Mouse (Mus musculus): ENCODE results near the gene Fam172a.

The Fam172a gene

GRCm38 (mm10) chr13:77976248-77976647 lies 274.4 kb downstream of the Fam172a start:
- no peak for DNase-seq

DNA sequence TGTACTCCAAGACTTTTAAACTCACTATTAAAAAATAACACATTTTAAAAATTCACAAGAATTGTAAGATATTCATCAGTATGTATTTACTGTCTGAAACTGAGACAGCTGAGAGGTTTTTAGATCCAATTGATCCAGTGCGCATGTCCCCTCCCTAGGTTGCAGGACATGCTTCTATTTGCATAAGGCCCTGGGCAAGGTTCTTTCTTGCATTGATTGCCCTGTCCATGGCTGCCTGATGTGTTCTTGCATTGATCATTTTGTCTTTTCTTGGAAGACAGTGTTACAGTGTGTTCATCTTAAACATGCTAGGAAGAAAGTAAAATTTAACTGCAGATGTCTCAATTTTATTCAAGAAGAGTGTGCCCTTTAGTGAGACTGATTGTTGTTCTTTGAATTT lies 275.3 kb downstream of the Fam172a start:
- DNase-seq = no peak

DNA sequence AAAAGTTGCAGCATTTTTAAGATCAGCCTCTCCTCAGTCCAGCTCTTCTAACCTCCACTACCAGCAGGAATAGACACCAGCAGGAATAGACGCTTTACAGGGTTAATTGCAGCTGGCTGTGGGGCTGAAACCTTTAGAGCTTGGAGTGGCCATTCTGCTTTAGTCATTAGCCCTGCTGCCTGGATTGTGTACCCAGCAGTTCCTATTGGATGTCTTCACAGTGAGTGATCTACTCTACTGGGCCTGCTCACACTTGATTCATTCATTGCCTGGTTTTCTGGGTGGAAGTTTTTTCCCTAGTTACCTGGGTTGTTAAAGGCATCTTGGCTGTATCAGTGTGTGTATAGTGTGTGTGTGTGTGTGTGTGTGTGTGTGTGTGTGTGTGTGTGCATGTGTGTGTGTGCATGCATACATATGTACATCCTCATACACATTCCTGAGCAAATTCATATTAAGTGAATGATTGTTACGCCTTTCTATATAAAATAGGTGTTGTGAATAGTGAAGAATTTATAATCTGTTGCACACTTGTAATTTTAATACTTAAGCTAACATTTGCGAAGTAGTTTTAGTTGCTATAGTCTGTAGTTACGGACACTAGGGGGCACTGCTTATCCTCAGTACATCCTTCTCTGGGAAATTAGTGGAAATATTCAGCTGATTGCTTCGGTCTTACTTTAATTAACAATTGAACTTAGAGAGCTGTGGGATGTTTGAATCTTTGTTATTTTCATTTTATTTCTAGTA lies 280.4 kb downstream of the Fam172a start:
- DNase-seq = peak; percentile 40 to 72

DNA sequence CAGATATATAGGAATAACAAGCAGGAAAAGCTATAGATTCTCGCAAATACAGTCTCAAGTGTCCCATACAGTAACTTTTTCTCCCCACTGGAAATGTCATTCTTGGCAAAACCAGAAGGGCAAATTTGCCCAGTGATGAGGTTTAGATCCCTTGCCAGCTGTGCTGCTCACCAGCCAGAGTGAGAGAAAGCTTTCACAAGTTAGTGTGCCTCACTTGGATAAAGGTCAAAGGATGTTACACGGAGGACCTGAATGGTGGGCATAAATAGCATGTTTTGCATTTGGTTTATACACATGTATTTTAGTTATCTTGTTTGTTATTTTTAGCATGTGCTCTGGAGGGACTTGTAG lies 281.0 kb downstream of the Fam172a start:
- DNase-seq = no peak

DNA sequence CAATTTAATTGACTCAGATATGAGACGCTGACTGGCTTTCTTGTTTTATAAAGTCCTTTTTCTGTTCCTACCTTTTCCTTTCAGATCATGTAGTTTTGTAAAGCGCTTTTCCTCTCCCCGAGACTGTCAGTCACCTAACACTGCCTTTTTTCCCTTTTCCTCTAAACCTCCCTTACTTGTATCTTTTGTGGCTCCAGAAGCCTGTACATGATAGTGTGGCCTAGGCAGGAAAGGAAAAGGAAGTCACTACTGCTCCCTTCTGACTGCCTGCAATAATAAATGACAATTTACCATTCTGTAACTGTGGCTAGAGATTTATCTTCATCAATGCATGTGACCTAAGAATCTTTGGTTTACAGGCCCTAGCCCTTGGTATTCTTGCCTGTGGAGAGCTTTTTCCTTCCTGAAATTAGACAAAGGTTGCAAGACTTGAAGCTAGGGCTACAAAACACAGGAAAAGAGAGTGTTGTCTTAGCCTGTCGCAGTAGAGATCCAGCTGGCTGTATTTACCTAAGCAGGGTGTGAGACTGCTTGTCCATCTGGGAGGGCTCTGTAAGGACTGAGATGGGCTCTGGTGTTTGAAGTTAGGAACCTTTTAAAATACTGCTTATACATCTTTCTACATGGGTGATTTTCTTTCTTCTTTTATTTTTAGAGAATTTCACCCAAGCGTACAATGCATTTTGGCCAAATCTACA lies 289.5 kb downstream of the Fam172a start:
- no peak for DNase-seq

GRCm38 (mm10) chr13:78004649-78005048 lies 302.8 kb downstream of the Fam172a start:
- DNase-seq = no peak

DNA sequence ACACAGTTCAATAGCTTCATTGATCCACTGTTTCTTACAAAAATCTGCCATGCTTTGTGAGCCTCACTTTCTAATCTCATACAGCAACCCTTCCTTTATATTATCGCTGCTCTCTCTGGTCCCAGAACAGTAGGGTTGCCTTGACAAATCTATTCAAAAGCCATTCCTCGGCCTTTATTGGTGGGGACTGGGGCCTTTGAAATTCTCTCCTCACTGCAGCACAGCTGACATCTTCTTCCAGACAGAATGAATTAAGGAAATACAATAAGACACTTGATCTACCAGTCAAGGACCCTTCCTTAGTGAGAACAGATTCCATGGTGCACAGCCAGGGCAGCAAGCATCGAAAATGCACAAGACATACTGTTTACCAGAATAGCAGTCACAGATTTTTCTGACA lies 303.5 kb downstream of the Fam172a start:
- no peak for DNase-seq

DNA sequence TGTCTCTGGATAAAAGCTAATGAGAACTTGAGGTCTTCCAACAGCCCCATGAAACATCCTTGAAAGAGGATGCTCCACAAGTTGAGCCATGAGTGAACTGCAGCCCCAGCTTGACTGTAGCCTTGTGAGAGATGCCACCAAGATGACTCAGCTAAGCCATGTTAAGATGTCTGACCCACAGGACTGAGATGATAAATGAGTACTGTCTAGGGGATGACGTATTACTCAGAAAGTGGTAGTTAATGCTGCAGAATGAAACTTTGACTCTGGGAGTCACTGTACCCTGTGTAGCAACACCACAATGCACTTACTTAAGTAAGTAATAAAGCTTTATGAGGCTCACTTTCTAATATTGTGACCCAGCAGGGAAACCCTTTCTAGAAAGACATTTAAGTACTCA lies 308.3 kb downstream of the Fam172a start:
- DNase-seq = no peak

DNA sequence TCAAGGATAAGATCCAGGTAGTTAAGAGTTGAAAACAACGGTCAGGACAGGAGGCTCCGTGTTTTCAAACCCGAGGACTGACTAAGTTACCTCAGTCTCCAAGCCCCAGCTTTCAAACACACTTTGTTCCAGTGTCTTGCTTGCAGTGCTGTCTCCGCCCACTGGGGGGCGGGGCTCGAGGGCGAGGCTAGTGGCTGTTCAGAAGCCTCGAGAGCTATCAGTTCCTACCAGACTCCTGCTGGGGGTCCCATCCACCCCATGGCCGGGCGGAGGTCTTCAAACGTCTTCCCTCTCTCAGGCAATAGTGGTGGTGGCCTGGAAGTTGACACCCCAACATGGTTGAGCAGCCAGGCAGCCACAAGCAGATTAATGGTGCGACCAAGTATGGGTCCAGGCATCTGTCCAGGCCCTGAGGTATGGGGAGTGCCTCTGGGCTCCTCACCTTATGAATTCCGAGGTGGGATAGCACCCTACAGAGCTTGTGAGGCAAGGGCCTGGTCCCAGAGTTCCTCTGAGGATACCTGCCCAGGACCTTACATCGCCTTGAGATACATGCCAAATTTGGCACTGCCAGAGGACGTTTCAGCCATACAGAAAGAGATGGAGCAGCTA lies 323.0 kb downstream of the Fam172a start, which contains the start of gene Pou5f2:
Gene Pou5f2 (plus strand): TSS at position 220 of the 612 bp plus-strand sequence.
- DNase-seq = peak in 1 of 2 experiments; percentile 19

GRCm38 (mm10) chr13:78032821-78033220 lies 331.0 kb downstream of the Fam172a start:
- DNase-seq = no peak

DNA sequence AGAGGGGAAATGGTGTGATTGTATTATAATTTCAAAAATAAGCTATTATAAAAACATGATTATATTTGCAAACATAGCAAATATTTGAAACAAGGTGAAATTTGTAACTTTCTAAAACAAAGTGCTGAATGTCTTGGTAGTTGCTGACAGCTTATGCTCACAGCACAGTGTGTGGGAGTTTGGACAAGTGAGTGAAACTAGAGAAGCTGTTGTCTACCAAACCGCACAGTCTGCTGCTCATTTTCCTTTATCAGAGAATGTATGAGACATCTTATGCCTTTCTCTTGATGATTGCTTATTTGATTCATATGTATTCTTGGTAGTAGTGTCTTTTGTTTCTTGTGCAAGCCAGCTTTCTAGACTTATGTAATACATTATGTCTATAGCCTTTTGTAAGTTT lies 335.4 kb downstream of the Fam172a start:
- no peak for DNase-seq

GRCm38 (mm10) chr13:78043203-78043602 lies 341.4 kb downstream of the Fam172a start:
- peak in 1 of 2 experiments; percentile 1 for DNase-seq

DNA sequence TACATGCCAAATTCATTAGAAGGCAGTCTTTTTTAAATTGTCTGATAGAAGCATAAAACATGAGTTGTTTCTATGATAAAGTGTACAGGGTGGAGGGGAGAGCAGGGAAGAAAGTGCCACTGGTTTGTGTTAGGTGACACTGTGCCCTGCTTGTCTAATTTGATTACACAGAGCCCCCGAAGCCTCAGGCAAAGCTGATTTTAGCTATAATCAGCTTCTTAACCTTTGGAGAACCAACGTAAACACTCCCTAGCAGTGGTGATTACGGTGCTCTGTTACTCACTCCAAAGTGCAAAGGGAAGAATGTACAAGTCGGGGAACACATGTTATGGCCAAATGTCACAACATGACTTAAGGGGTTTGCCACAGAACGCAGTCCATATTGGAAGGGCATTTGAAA lies 343.3 kb downstream of the Fam172a start:
- no peak for DNase-seq

DNA sequence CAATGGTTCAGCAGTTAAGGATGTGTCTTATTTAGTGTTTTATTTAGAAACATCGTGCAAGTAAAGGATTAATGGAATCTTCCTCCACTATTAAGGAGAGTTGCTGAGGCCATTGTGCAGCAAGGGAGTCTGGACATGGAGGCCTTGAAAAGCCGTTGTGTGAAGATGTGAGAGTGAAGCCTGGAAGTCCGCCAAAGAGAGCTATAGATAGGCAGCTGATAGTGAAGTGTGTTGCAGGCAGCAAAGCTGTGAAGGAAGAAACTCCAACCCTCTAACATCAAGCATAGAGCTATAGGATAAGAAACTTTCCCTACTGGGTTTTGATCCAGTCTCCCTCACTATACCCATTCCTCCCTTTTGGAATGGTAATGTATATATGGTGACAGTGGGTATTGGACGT lies 385.9 kb downstream of the Fam172a start:
- no peak for DNase-seq

GRCm38 (mm10) chr13:78090701-78091100 lies 388.9 kb downstream of the Fam172a start:
- DNase-seq = no peak

GRCm38 (mm10) chr13:78091949-78092348 lies 390.1 kb downstream of the Fam172a start:
- no peak for DNase-seq

- no peak for DNase-seq
Observed at GRCm38 (mm10) chr13:78094352-78094751, 392.5 kb downstream of the Fam172a start.

- no peak for DNase-seq
Observed at GRCm38 (mm10) chr13:78095071-78095973, 393.5 kb downstream of the Fam172a start.

DNA sequence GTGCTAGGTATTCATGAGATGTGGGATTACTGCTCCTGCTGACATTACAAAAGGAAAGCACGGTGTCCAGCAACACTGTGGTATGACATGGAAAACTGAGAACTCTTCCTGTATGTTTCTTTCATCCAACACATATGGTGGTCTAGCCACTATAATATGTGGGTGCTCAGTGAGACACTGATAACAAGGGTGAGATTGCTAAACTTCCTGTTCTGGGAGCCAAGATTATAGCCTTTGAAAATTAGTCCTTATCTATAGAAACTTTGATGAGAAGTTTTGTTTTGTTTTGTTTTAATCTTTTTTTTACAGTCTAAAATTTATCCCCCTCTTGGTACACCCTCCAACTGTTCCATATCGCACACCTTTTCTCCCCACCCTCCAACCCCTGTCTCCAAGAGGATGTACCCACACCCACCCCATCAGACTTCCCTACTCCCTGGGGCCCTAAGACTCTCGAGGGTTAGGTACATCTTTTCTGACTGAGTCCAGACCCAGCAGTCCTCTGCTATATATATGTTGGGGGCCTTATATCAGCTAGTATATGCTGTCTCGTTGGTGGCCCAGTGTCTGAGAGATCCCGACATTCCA lies 397.1 kb downstream of the Fam172a start:
- no peak for DNase-seq

GRCm38 (mm10) chr13:78099746-78100530 lies 398.1 kb downstream of the Fam172a start:
- DNase-seq = peak; percentile 51 to 59

GRCm38 (mm10) chr13:78100664-78101063 lies 398.8 kb downstream of the Fam172a start:
- no peak for DNase-seq

DNA sequence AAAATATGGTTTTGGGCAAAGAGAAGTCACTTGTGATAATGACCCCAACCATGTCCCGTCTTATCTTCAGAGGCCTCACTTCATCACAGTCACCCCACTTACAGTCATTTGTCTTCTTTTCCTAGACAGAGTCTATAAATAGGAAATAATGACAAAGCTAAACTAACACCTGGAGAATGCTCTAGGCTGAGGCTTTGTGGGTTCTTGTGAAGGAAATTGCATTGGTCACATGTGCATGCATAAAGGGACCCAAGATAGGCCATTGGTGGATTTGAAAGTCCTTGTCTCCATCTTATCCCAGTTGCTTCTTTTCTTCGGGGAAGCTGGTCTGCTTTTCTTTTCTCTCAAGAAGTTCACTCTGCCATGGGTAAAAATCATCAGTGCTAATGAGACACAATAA lies 400.5 kb downstream of the Fam172a start:
- no peak for DNase-seq
